Mouse (Mus musculus) layer of hippocampus, adult 9-11 months (tissue): ENCODE results near the gene Plpp3.

Experiments
- DNase-seq: peaks from one replicate; pipeline ENCODE4 v3.0.0; 2022

The Plpp3 gene

GRCm38 (mm10) chr4:105221256-105221840 lies 64.2 kb downstream of the Plpp3 start:
- no peak for DNase-seq

- DNase-seq: no peak
These were observed 66.2 kb downstream of the Plpp3 start for GRCm38 (mm10) chr4:105223101-105223924.

GRCm38 (mm10) chr4:105223925-105224300 lies 66.8 kb downstream of the Plpp3 start:
- no peak for DNase-seq

GRCm38 (mm10) chr4:105225512-105225911 lies 68.4 kb downstream of the Plpp3 start:
- peak; percentile 54 for DNase-seq

- DNase-seq: peak; percentile 18
These were observed 69.2 kb downstream of the Plpp3 start for GRCm38 (mm10) chr4:105226351-105226750.

- no peak for DNase-seq
These were observed 73.0 kb downstream of the Plpp3 start for GRCm38 (mm10) chr4:105230127-105230526.

GRCm38 (mm10) chr4:105240233-105240632 lies 83.1 kb downstream of the Plpp3 start:
- no peak for DNase-seq

GRCm38 (mm10) chr4:105244931-105245330 lies 87.8 kb downstream of the Plpp3 start:
- DNase-seq: no peak

GRCm38 (mm10) chr4:105245479-105245944 lies 88.4 kb downstream of the Plpp3 start:
- DNase-seq: peak; percentile 62

GRCm38 (mm10) chr4:105246331-105246730 lies 89.2 kb downstream of the Plpp3 start:
- DNase-seq: no peak

GRCm38 (mm10) chr4:105248161-105248560 lies 91.0 kb downstream of the Plpp3 start:
- DNase-seq: no peak

GRCm38 (mm10) chr4:105249283-105249682 lies 92.1 kb downstream of the Plpp3 start:
- DNase-seq: no peak

GRCm38 (mm10) chr4:105250946-105251345 lies 93.8 kb downstream of the Plpp3 start:
- DNase-seq: no peak

GRCm38 (mm10) chr4:105252044-105252443 lies 94.9 kb downstream of the Plpp3 start:
- no peak for DNase-seq

GRCm38 (mm10) chr4:105252571-105253200 lies 95.5 kb downstream of the Plpp3 start:
- no peak for DNase-seq

- DNase-seq: no peak
These were observed 96.5 kb downstream of the Plpp3 start for GRCm38 (mm10) chr4:105253453-105254341.

- no peak for DNase-seq
These were observed 97.2 kb downstream of the Plpp3 start for GRCm38 (mm10) chr4:105254365-105254764.

GRCm38 (mm10) chr4:105255185-105255584 lies 98.0 kb downstream of the Plpp3 start:
- no peak for DNase-seq

GRCm38 (mm10) chr4:105257667-105258560 lies 100.8 kb downstream of the Plpp3 start:
- no peak for DNase-seq

- no peak for DNase-seq
These were observed 103.2 kb downstream of the Plpp3 start for GRCm38 (mm10) chr4:105260385-105260784.

- DNase-seq: no peak
These were observed 104.0 kb downstream of the Plpp3 start for GRCm38 (mm10) chr4:105260893-105261769.
